Mouse (Mus musculus): ENCODE measurements around the gene Ephb1.

GRCm38 (mm10) chr9:102369141-102369540, 14.6 kb upstream of the Ephb1 start:
- TF ChIP-seq SMC3 (IDR thresholded peaks at IDR 0.05; ENCODE audit: low read depth, low read length) (peak; percentile 12; the same call in 1 of the 2 replicates), CTCF (IDR thresholded peaks at IDR 0.05 in 2 of 3, conservative IDR thresholded peaks at IDR 0.05 in 1 of 3; ENCODE audit: control insufficient read depth in 1 of 3, insufficient read depth in 1 of 3, low read depth in 2 of 3, low read length in 3 of 3, poor library complexity in 1 of 3, severe bottlenecking in 1 of 3) (peak; percentile 21 to 42 (median 33); a peak in 4 of 6 replicates), NELFE (IDR thresholded peaks at IDR 0.05; ENCODE audit: low read depth, low read length) (no peak), MAFK (IDR thresholded peaks at IDR 0.05; ENCODE audit: borderline replicate concordance, low read depth, low read length) (no peak), RCOR1 (IDR thresholded peaks at IDR 0.05; ENCODE audit: low read depth, low read length) (no peak), EP300 (IDR thresholded peaks at IDR 0.05; ENCODE audit: low read depth in 1 of 2, low read length in 2 of 2) (no peak), POLR2A (IDR thresholded peaks at IDR 0.05; ENCODE audit: control insufficient read depth in 1 of 2, insufficient read depth in 1 of 2, low read depth in 1 of 2, low read length in 2 of 2, poor library complexity in 1 of 2) (no peak)
